Mouse (Mus musculus) embryonic stem cell, embryonic (primary cell): ENCODE data around the gene Gm597.

Experiments
- CTCF ChIA-PET, 4 experiments: fragments of 300-600 bp in 2 of 4; fragments of 350-600 bp in 2 of 4; sonication (Branson Sonifier 250); formaldehyde crosslinking; loops; one replicate each; lab custom pipeline; 2022; ENCODE audit warnings: inconsistent platforms in 2 of 4; lab: Charles Lee
- POLR2A ChIA-PET, 4 experiments: fragments of 300-600 bp in 2 of 4; fragments of 350-600 bp in 2 of 4; sonication (Branson Sonifier 250); formaldehyde crosslinking; loops; one replicate each; lab custom pipeline; 2022; ENCODE audit warnings: antibody characterized with exemption in 4 of 4, inconsistent platforms in 1 of 4; lab: Charles Lee

Gene Gm597

GRCm38 (mm10) chr1:28780152-28780551, at the start of gene Gm597:
TSS of gene Gm597 (minus strand) at chr1:28780252.
- POLR2A ChIA-PET: no interaction called here
- CTCF ChIA-PET: no interaction called here

GRCm38 (mm10) chr1:28807689-28808088, 27.6 kb upstream of the Gm597 start:
- POLR2A ChIA-PET: no interaction called here
- CTCF ChIA-PET: no interaction called here

- POLR2A ChIA-PET: no interaction called here
- CTCF ChIA-PET: no interaction called here
These were observed 26.6 kb upstream of the Gm597 start for GRCm38 (mm10) chr1:28806618-28807017.

GRCm38 (mm10) chr1:28800881-28801280, 20.8 kb upstream of the Gm597 start:
- POLR2A ChIA-PET: no interaction called here
- CTCF ChIA-PET: no interaction called here
